28 mouse cellular contexts compared by ENCODE assay signal in the genomic region with DNA sequence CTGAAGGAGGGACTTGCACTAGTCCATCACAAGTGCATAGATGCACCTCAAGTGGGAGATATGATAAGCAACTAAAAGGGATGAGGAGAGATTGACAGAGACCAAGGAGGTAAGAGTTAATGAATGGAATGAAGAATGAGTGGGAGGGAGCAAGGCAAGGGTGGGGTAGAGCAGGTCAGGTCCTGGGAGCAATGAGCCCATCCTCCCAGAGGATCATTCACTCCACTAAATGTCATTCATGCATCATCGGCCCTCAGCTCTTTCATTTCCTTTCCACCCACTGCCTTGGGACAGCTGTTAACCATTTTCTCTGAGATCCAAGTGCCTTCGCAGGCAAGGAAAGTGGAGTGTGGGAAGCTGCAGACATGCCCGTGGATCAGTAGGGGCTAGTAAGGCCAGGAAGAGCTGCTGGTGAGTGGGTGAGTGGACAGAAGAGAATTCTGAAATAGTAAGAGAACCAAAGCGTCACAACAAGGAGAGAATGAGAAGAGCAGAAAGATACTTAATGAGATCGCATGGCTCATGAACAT.
A peak's percentile ranks its signal among the peaks of the same experiment; 100 is the strongest.
DNase-seq lines count a peak whose midpoint lies in the region; ATAC-seq and TF ChIP-seq lines count a peak whose summit lies in the region.
"Had no signal": no experiment of that assay in that cellular context is flagged by ENCODE, and none has a peak within 500 bp of the region (broad histone marks: within the 10 kb centered on the region; RNA-seq: fewer than 3 reads in every experiment).

No protein-coding gene starts in this region.

- TF ChIP-seq CTCF in layer of hippocampus, adult 2 months (conservative IDR thresholded peaks at IDR 0.05): no peak

- no peak for DNase-seq in frontal cortex, postnatal 25 days (ENCODE audit: low spot score in 2 of 2)
- DNase-seq in layer of hippocampus, adult 2 months (ENCODE audit: low spot score in 2 of 2): no peak
- no peak for DNase-seq in layer of hippocampus, adult 8-10 months (ENCODE audit: low spot score in 2 of 2)
- DNase-seq in right cerebral cortex, adult 2 months (ENCODE audit: low spot score in 2 of 2): peak; percentile 33 to 64
- DNase-seq in right cerebral cortex, postnatal 4 days: no peak
- no peak for DNase-seq in gastrocnemius, postnatal 14 days
- DNase-seq: adrenal gland, postnatal 25 days; cerebellum, adult 9-10 months; forebrain, postnatal 0 days; gastrocnemius, postnatal 10 days; heart, adult 2 months; heart, postnatal 14 days; kidney, postnatal 36 days; liver; lung, postnatal 36 days had no signal

- H3K9me3 ChIP-seq in forebrain, embryonic 13.5 days (replicated peaks): no peaks in the 10 kb centered on the region
- H3K9me3 ChIP-seq: embryonic facial prominence, embryonic 10.5 days; forebrain, embryonic 10.5 days; heart, embryonic 13.5 days; limb, embryonic 10.5 days; liver, embryonic 15.5 days; lung, embryonic 15.5 days; midbrain, embryonic 13.5 days had no signal

- WGBS in forebrain, embryonic 13.5 days: 90% methylated on average over 5 of the region's 5 CpGs

- H3K27ac ChIP-seq in layer of hippocampus, adult 2 months: 0 out of 2 replicates have a peak overlapping the region, but pooled peaks have one; percentile 7
- no peak overlapping the region for H3K27ac ChIP-seq in forebrain, embryonic 13.5 days
- H3K27ac ChIP-seq: embryonic facial prominence, embryonic 10.5 days; forebrain, embryonic 10.5 days; heart, adult 2 months; heart, embryonic 13.5 days; hindbrain, postnatal 0 days; limb, embryonic 10.5 days; liver, embryonic 15.5 days; lung, embryonic 15.5 days; midbrain, embryonic 13.5 days; stomach, postnatal 0 days had no signal

- H3K4me2 ChIP-seq in forebrain, embryonic 13.5 days: no peak overlapping the region
- H3K4me2 ChIP-seq: heart, embryonic 13.5 days; liver, embryonic 15.5 days; lung, embryonic 15.5 days; midbrain, embryonic 13.5 days had no signal

- H3K36me3 ChIP-seq in forebrain, embryonic 13.5 days (ENCODE audit: poor library complexity, severe bottlenecking): no peaks in the 10 kb centered on the region
- H3K36me3 ChIP-seq: embryonic facial prominence, embryonic 10.5 days; forebrain, embryonic 10.5 days; heart, embryonic 13.5 days; limb, embryonic 10.5 days; liver, embryonic 15.5 days; lung, embryonic 15.5 days; midbrain, embryonic 13.5 days had no signal

- ATAC-seq in frontal cortex, adult (ENCODE audit: low TSS enrichment): peak; percentile 90
- ATAC-seq in forebrain, embryonic 13.5 days: no peak
- ATAC-seq: forebrain, postnatal 0 days; hindbrain, postnatal 0 days; intestine, embryonic 16.5 days; midbrain, embryonic 13.5 days had no signal

- no peaks in the 10 kb centered on the region for H3K4me1 ChIP-seq in forebrain, embryonic 13.5 days
- H3K4me1 ChIP-seq: embryonic facial prominence, embryonic 10.5 days; forebrain, embryonic 10.5 days; heart, embryonic 13.5 days; liver, embryonic 15.5 days; lung, embryonic 15.5 days; megakaryocyte, embryonic 14.5 days; midbrain, embryonic 13.5 days had no signal

- H3K9ac ChIP-seq in forebrain, embryonic 13.5 days: no peak overlapping the region
- H3K9ac ChIP-seq: forebrain, postnatal 0 days; heart, embryonic 13.5 days; liver, embryonic 15.5 days; lung, embryonic 15.5 days; midbrain, embryonic 13.5 days had no signal

- intact Hi-C loops in gastrocnemius, postnatal 14 days (cut with DNase I; ENCODE audit: low total_unique reads): no loop called here

- no peaks in the 10 kb centered on the region for H3K27me3 ChIP-seq in forebrain, embryonic 13.5 days
- H3K27me3 ChIP-seq: heart, embryonic 13.5 days; liver, embryonic 15.5 days; lung, embryonic 15.5 days; megakaryocyte, embryonic 14.5 days; midbrain, embryonic 13.5 days had no signal

- H3K4me3 ChIP-seq in layer of hippocampus, adult 2 months: no peak overlapping the region
- H3K4me3 ChIP-seq in forebrain, embryonic 13.5 days: no peak overlapping the region
- H3K4me3 ChIP-seq: embryonic facial prominence, embryonic 10.5 days; forebrain, embryonic 10.5 days; heart, adult 2 months; heart, embryonic 13.5 days; limb, embryonic 10.5 days; liver, embryonic 15.5 days; lung, embryonic 15.5 days; megakaryocyte, embryonic 14.5 days; midbrain, embryonic 13.5 days had no signal

Comparison
In these comparisons a context has a peak if more than half of its experiments do, and no peak if none do; other contexts are left out.
1. DNase-seq: peak in right cerebral cortex, adult 2 months (2 of 2); none in frontal cortex, postnatal 25 days (0 of 2), layer of hippocampus, adult 2 months (0 of 2), layer of hippocampus, adult 8-10 months (0 of 2), right cerebral cortex, postnatal 4 days (single experiment) and gastrocnemius, postnatal 14 days (single experiment).